Mouse (Mus musculus) gastrocnemius, postnatal 36 days (tissue): ENCODE measurements around the gene Ccnh. TPM values are rescaled to one million over a fixed set of nuclear protein-coding genes. Genes with fewer than 3 reads are reported as not detected.
"Not testable (repeated sequence)": the region's sequence is repeated elsewhere in the genome, so short reads cannot be mapped to it uniquely, and the experiment has no call there.

Experiments
- DNase-seq, 2 experiments: peaks; one replicate each; pipeline ENCODE4 v3.0.0; 2022
- intact Hi-C: fragments of 180-260 bp; cut with DNase I; formaldehyde crosslinking; loops from one replicate; pipeline ENCODE4 v1.15.1; 2025
- long read RNA-seq, 2 experiments: library from polyadenylated mRNA; stranded (forward); transcript quantifications; one replicate each; pipeline ENCODE4 v2.0.0; 2021
- total RNA-seq, 2 experiments: library from RNA; stranded (reverse); gene quantifications; 2 replicates each; pipeline ENCODE4 v1.2.3; 2021

Ccnh gene
- total RNA-seq = 10 to 100 TPM; 17.6 to 20.4 TPM
- long read RNA-seq, experiment 1, transcript Ccnh-201 (9 exons, 2,045 nt) = major isoform, 25 of 37 reads
- long read RNA-seq, experiment 1, partial matches to known transcripts = 0 of 37 reads
- long read RNA-seq, experiment 1, other reads (novel, unspliced or antisense) = 10 of 37 reads
- long read RNA-seq, experiment 2, transcript Ccnh-201 (9 exons, 2,045 nt) = major isoform, 42 of 54 reads
- long read RNA-seq, experiment 2, partial matches to known transcripts = 0 of 54 reads
- long read RNA-seq, experiment 2, other reads (novel, unspliced or antisense) = 10 of 54 reads

DNA sequence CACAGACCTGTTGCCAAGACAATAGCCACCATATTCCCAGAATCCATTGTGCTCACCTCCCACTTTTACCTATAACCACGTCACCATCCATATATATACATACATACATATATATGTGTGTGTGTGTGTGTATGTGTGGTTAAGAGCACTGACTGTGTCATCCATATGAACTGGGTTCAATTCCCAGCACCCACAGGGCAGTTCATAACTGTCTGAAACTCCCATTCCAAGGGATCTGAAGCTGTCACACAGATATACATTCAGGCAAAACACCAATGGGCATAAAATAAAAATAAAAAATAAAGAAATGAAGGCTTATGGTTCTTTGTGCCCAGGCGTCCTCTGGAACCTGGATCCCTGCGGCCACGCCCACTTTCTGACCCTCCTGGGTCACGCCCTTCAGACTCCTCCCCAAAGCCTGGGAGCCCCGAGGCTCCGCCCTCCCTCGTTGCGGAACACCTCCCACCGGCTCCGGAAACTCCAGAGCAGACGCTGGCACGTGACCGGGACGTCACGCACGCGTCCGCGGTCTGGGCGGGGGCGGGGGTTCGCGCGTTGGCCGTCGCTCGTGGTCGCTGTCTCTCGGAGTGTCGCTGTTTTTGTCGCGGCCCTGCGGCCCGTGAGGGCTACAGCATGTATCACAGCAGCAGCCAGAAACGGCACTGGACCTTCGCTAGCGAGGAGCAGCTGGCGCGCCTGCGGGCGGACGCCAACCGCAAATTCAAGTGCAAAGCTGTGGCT lies at the start of gene Ccnh:
Gene Ccnh (plus strand): TSS at position 506 of the 741 bp plus-strand sequence.
- intact Hi-C loops = no loop called here
- peak; percentile 85 to 91 for DNase-seq

DNA sequence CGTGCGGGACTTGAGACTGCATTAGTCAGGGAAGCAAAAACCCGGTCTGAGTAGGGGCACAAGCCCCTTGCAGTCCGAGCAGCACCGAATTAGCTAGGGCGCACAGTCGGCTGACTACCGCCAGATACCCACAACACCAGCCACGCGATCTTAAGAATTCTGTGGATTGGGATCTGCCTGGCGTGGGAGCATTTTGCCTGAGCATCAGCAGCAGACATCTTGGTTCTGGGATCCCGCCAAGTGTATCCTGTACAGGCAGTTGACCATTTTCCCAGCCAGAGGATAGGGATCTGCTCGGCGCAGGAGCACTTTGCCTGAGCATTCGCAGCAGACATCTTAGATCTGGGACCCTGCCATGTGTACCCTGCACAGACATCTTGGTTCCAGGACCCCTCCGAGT lies 45.8 kb upstream of the Ccnh start:
- DNase-seq, intact Hi-C loops: not testable (repeated sequence)

DNA sequence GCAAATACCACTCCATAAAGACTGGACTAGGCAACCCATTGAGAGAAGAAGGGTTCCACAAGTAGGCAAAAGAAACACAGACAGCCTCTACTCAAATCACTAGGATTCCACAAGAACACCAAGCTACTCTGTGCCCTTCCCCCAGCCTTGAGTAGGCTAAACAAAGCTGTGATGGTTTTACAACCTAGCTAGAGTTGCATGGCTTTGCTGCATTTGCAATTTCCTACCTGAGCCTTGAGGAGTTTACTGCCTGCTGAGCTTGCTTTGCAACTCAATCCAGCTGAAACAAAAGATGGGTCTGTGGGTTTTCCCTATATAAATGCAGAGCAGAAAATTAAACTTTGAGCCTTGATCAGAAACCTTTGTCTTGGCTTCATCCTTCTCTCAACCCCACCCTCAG lies 42.7 kb upstream of the Ccnh start:
- intact Hi-C loops = no loop called here
- DNase-seq = no peak

DNA sequence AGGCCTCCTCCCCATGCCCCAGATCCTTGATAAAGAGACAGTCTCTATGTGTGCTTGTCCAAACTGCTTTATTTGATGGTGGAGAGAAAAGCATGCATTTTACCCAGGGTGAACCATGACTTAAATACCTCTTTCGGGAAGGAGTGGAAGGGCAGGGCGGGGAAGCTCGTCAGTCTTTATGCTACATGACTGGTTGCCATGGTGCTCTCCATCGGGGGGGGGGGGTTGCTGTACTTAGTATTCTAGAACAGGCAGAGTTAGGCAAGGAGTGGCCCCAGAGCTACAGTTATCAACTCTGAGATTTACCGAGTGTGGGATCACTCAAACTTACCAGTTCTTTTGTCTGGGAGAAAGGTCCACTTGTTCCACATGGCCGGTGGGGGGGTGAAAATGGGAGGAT lies 34.5 kb upstream of the Ccnh start:
- intact Hi-C loops = no loop called here
- no peak for DNase-seq

DNA sequence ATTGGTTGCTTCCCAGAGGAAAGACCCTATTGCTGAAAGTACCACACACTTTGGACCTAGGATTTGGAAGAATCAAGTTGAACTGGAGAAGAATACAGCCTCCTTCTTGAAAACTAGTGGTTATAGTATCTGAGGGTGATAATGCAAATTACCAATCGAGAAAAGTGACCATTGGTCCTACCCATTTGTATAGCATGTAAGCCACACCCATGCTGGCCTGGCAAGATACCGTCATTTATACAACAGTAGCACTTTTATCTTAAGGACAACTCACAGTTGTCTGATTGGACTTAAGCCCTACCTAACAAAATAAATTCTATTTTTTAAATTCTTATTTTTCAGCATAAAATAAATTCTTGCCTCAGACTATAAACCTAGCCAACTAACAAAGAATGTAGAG lies 29.2 kb upstream of the Ccnh start:
- intact Hi-C loops = no loop called here

DNA sequence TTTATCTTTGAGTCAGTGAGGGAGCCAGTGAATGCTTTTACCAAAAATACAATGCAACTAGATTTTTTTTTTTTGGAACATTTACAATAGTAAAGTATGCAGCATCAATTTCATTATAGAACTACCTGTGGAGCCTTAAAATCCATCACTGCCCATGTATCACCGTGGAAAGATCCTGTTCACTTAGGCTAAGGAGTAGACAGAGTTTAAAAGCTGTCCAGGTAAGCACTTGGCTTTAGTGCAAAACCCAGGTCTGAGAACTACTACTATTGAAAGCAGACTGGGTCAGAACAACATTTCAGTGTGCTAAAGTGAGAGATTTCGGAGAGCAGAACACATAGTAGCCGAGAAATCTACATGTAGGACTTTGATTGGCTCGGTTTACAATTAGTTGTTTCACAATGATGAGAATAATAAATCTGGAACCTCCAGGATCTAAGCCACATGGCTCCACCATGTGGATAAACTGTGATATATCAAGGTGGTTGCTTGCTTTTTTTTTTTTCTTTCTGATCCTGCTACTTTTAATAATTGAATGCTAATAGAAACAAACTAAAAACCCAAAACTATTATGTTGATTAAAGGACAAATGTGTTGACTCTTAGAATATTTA lies 24.6 kb upstream of the Ccnh start:
- intact Hi-C loops = no loop called here
- DNase-seq = no peak

More for the DNA sequence above, 29.2 kb upstream of the Ccnh start:
- DNase-seq = no peak

DNA sequence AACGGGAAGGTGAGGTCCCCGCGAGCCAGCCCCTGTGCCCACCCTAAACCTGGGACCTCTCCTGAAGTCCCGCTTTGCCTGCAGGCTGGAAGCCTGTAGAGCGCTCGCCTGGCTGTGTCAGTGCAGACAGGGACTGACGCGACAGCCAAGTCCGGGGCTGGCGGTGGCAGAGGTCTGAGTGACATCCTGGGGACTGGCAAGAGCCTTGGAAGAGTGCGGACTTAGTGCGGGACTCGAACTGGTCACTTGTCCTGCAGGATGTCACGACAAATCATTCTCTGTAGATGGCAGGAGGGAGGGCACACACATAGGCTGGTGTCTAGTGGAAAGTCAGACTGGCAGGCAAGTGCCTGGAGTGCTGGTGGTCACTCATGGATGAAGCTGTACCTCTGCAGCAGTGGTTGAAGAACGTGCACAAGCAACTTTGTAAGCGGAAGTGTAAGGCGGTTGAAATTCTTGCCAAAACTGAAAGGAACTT lies 475 bp downstream of the Ccnh start:
- DNase-seq = peak in 1 of 2 experiments; percentile 18
- intact Hi-C loops = no loop called here

DNA sequence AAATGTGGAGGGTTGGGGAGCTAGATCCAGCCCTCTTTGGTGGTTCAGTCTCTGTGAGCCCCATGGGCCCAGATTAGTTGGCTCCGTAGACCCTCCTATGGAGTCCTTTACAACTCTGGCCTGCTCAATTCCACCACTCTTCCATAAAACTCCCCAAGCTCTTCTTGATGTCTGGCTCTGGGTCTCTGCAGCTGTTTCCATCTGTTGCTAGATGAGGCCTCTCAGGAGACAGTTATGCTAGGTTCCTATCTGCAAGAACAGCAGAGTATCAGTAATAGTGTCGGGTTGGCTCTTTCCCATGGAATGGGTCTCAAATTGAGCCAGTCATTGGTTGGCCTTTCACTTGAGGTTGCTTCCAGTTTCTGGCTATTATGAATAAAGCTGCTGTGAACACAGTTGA lies 2.0 kb downstream of the Ccnh start:
- no peak for DNase-seq
- intact Hi-C loops = no loop called here

DNA sequence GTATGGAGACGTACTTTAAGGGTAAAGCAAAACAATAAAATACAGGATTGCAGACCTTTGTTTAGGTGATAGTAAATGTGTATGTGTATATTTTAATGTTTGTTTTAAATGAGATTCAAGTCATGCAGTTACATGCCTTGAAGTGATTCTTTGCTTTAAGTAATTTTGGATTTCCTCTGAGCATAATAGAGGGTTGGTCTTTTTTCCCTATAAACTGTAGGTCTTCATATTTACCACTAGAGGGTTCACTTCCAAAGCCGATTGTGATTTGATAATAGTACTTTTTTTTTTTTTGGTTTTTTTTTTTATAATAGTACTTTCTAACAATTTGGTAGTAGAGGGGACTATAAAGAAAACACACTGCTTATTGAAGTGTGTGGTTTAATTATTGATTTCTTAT lies 18.3 kb downstream of the Ccnh start:
- DNase-seq = no peak
- intact Hi-C loops = no loop called here

DNA sequence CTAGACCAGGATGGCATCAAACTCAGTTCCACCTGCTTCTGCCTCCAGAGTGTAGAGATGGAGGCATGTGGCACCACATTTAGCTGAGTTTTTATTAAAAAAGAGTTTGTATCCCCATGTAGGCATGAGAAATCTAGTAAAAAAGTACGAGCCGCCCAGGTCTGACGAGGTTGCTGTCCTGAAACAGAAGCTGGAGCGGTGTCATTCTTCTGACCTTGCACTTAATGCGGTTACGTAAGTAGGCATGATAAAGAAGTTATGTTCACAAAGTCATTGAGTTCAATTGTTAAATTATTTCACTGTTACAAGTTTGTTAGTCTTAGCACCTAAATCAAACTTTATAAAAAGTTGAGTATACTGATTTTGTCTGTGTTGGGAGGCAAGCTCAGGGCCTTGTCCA lies 19.4 kb downstream of the Ccnh start:
- intact Hi-C loops = no loop called here
- DNase-seq = no peak

DNA sequence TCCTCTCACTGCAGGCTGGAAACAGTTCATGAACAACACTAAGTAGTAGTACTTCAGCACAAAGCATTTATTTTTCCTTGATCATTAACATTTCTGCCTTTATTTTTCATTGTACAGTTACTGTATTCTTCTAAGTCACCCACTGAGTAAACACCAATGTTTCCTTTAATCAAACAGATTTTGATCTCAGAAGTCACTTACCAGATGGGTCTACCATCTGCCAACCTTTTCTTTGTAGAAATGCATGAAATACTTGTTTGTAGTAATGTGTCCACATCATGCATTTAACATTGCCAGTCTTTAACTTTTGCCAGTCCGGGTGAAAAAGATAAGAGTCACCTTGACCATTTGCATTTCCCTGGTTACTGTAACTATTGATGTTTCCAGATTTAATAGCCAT lies 21.1 kb downstream of the Ccnh start:
- DNase-seq = no peak
- intact Hi-C loops = no loop called here

DNA sequence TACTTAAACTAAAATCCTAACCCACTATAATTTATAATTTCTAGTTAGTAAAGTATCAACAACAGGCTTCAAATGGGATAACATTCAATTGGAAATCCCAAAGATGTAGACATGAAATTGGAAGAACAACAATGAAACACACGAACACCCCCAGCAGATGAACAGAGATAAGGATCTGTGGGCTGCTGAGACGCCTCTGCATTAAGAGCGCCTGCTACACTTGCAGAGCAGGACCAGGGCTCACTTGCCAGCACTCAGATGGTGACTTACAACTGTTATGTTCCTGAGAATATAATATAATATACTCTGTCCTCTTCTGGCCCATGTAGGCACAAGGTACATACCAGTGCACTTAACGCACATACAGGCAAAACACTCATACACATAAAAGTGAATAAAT lies 29.4 kb downstream of the Ccnh start:
- intact Hi-C loops = no loop called here
- no peak for DNase-seq

DNA sequence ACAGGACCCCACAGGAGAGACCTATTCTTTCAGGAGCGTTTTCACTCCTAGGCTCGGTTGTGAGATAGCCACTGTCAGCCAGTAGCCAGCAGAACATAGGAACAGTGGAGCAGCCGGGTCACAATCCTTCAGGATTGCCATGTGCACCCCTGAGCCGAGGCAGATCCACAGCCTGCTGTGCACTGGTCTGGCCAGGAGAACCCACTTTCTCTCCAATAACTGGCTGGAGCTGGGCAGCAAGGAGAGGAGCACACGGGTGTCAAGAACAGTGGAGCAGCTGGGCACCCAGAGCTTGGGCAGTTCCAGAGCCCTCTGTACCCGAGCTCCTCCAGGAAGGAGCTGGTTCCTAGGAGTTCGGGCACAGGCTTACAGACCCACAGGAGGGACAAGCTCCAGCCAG lies 49.6 kb downstream of the Ccnh start:
- DNase-seq = no peak
- intact Hi-C loops = no loop called here

Other genes with a start within 250 kb of the Ccnh start
- 10 to 100 TPM; 13.0 to 15.1 TPM for gene Rasa1, start 99.7 kb downstream of the Ccnh start, total RNA-seq